Mouse (Mus musculus) frontal cortex, postnatal 25 days (tissue): ENCODE measurements at regions not wholly inside any gene's neighbourhood (a gene's known extent, or its start where the extent isn't known, plus 50 kb on each side); places are given as distances from the start of the nearest gene placed in this dataset.
"Not testable (repeated sequence)": the region's sequence is repeated elsewhere in the genome, so short reads cannot be mapped to it uniquely, and the experiment has no call there.

Experiments
- DNase-seq, 2 experiments: peaks; one replicate each; pipeline ENCODE4 v3.0.0; 2022; ENCODE audit warnings: low spot score in 2 of 2

DNA sequence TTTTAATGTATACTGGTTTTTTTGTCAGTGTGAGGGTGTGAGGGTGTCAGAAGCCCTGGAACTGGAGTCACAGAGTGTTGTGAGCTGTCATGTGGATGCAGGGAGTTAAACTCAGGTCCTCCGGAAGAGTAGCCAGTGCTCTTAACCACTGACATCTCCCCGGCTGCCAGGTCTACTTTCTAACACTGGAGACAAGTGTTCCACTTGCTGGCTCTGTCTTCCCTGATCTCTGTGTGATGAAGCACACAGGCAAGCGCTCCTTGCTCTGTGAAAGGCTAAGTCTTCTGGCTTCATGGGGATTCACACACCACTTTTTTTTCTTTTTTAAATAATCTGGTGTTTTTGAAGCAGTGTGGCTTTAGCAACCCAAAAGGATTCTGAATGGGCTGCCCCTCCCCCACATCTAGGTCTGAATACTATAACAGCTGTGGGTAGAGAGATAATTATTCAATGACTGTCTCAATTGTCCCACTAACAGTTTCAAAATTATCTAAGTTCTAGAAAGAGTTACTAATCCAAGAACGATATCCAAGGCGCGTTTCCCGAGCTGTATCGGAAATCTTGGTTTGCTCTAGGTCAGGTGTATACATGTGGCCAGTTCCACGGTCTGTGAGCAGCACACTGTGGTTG lies 208.4 kb upstream of the Smim15 start:
- DNase-seq: no peak

DNA sequence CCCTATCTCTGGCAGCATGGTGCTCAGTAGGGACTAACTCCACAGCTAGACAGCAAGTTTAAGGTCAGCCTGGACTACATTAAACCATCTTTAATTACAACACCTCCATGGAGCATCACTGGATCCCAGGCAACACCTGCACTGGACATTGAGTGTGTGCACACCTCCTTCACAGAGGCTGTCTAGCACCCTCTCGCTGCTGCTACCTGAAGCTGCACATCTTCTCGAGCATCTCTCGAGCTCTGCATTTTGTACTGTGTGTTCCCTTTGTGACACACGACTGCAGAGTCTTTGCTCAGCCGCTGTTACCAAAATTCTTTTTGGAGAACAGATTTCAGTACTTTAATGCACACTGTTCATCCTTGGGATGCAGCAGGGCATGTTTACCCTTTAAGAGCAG lies 212.2 kb upstream of the Smim15 start:
- no peak for DNase-seq

DNA sequence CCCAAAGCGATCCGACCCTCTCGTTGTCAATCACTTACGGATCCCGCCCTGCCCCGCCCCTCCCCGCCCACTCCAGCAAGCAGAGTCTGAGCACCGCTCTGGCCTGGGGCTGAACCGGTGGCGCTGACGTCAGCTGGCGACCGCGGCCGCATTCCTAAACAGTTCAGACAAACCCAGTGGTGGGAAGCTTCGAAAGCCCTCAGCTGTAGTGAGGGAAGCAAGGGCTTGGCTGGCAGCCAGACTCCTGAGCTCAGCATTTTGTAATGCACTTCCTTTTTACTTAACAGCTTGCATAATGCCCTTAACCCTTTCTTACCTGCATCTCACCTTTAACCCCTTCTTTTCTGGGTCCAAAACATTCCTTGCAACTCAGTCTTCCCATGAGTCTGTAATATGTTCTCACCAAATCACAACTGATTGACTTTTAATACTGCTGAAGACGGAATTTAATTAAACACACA lies 213.0 kb upstream of the Smim15 start:
- peak; percentile 79 to 82 for DNase-seq

DNA sequence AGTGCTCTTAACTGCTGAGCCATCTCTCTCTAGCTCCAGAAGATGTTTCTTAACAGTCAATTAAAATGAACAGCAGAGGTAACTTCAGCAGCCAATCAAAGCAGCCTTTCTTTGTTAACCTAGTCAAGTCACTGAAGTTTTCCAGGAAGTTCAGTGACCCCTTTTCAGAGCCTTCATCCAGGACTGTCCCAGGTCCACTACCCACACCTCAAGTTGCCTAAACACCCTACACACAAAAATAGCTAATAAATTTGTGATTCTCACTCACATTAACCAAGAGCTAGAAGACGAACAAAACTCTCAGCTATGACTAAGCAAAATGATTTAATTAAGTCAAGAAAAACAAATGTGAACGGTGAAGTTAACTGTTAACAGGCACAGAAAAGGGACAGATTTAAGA lies 214.0 kb upstream of the Smim15 start:
- DNase-seq: no peak

DNA sequence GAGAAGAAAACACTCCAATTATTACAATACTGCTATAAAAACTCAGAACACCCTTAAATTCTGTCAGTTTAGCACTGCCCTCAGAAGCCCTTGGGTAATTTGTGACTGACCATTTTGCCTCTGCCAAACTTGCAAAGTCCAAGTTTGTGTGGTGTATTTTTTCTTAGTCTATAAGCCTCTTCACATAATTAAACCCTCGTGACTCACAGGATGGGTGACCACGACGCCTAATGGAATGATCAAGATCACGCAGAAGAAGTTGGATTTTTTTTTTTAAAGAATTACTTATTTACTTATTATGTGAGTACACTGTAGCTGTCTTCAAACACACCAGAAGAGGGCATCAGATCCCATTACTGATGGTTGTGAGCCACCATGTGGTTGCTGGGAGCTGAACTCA lies 214.4 kb upstream of the Smim15 start:
- DNase-seq: no peak

DNA sequence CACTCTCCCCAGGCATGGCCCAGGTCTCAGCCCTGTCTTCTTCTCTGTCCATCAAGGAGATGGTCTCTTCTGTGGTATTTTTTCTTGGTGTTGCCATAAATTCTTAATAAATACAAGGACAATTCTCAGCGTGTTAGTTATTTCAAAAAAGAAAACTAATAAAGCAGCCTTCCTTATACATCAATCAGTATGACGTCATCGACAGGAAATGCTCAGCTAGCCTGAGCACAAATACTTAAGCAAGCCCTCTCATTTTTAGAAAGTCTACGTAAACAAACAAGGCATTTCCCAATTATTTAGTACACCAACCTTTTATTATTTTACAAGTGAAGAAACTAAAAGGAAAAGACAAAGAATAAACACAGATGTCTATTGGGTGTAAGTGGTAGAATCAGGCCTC lies 218.6 kb upstream of the Smim15 start:
- no peak for DNase-seq

DNA sequence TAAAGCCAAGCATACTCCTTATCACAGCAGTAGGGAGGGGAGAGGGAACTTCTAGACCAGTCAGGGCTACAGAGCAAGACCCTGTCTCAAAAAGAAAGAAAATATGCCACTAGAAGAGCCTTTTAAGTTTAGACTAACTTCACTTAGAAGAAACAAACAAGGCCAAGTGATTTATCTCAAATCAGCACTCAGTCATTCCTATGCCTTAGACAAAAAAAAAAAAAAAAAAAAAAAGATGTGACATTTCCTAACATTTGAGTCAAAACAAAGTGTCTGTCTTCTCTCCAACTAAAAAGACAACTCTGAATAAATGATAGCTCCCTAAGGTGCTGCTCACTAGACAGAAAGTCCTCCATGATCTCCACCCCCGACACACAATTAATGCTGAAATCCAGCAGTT lies 220.9 kb upstream of the Smim15 start:
- no peak for DNase-seq

DNA sequence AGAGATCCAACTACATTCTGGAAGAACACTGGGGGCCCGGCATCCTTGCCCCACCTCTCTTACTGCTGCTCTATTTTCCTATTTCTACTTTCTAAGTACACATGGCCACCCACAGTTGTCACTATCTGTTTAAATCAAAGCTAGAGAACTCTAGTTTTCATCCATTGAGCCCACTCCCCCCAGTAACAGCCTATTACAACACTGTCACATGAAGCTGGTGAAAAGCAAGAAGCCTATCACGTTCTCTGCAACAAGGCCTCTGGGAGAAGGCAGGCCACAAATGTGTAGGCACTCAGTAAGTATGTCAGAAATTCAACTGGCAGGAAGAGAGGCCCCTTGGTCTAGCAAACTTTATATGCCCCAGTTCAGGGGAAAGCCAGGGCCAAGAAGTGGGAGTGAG lies 222.0 kb upstream of the Smim15 start:
- DNase-seq: no peak

DNA sequence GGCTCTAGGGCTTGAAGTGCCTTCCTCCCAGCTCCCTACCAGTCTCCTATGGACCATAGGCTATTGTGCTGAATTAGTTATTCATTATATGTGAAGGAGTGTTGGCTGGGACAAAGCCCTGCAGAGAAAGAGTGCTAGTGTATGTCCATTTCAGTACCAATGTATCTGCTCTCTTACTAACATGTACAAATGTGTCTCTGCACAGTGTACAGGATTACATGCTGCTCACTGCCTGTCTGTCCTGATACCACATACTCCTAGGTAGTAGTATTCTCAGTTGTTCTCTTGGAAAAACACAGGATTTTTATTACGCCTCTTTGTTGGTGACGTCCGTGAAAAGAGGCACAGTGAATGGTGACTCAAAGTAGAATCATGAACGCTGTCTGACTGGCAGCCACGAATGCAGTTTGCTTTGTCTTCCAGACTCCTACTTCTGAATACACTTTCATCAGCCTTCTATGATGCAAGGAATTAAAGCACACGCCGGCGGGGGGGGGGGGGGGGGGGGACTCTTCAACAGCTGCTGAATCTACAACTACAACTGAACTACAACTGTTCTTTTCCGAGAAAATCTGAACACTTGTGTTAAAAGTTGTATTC lies 230.6 kb upstream of the Smim15 start:
- DNase-seq: no peak

DNA sequence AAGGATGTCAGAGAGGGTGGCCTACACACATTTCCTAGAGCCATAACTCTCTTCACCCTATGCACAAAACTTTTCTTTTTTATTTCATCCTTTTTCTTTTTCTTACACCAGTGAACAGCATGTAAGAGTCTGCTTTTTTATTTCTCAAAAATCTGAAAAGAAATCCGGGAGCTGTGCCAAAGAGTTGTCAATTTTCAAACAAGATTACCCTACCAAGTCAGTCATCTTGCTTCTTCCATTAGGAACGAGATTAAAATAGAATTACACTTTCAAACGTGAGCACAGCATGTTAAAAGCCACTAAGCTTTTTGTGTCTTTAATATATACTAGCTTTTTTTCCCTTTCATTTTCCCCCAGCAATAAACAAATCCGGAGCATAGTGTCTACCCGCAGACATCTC lies 232.2 kb upstream of the Smim15 start:
- no peak for DNase-seq

DNA sequence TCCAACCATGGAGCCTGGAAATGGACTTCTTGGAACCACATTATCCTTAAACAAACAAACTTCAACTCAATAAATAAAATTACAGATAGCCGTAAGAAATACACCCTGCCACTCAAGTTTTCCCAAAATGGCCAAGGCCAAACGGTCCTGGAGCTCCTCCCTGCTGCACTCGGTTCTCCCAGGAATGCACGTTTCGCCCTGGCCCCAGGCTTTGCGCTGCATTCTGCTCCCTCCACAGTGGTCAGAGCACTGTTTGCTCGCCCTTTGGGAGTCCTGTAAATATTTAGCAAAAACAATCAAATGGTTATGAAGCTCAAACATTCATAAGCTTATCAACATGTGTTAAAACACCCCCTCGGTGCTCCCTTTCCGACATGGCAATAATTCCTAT lies 233.4 kb upstream of the Smim15 start:
- DNase-seq: no peak

DNA sequence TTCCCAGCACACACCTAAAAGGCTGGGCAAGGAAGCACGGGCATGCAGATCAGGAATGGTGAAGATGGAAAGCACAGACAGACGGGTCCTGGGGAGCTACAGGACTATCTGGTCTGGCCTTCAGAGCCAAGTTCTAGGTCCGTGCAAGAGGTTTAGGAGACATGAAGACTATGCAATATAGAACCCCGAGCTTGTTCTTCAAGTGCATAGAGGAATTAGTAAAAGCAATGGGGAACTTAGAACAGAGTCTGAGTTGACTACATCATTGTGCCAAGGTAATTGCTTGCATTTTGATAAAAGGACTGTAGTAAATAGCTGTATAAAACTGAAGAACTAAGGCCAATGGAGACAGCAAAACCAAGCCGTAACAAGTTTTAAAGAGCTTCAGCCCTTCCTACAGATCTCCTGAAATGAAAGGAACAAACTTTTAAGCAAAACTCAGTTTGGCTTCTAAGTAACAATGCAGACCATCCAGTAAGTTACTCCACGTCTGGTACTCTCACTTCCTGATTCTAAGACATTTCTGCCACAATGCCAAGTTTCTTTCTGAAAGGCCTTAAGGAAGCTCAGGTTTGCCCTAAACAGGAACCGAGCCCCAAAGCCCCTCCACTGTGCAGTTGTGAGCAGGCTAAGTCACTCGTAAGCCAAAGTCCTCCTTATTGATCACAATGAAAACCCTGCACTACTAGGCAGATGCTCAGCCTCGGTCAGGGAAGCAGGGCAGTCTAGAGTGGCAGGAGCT lies 234.0 kb upstream of the Smim15 start:
- DNase-seq: no peak

DNA sequence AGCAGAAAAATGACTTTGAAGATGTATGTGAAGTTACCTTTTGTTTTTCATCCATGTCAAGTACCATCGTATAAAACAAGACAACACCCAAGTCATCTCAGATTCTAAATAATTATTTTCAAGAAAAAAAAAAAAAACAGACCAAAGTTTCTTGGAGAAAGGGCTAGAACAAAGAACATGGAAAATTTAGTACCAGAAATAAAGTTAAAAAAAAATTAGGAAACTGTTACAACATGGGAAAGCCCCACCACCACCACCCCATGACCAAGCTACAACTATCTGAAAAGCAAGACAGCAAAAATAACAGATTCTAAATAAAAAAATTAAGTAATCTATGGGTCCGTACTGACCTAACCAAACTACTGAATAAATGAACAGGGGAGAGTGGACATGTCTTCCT lies 235.3 kb upstream of the Smim15 start:
- no peak for DNase-seq

DNA sequence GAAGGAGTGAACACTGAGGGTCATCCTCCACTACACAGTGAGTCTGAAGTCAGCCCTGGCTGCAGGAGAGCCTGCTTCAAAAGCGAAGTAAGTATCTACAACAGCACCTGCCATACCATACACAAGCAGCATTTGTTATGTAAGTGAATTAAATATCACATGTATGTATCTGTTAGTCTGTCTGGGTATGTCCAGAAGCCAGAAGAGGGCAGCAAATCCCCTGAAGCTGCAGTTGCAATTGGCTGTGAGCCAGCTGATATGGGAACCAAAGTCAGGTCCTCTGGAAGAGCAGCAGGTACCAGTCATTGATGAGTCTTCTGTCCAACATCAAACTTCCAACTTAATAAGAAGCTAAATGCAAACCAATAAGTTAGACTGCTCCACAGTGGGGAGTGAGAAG lies 239.8 kb upstream of the Smim15 start:
- DNase-seq: no peak

DNA sequence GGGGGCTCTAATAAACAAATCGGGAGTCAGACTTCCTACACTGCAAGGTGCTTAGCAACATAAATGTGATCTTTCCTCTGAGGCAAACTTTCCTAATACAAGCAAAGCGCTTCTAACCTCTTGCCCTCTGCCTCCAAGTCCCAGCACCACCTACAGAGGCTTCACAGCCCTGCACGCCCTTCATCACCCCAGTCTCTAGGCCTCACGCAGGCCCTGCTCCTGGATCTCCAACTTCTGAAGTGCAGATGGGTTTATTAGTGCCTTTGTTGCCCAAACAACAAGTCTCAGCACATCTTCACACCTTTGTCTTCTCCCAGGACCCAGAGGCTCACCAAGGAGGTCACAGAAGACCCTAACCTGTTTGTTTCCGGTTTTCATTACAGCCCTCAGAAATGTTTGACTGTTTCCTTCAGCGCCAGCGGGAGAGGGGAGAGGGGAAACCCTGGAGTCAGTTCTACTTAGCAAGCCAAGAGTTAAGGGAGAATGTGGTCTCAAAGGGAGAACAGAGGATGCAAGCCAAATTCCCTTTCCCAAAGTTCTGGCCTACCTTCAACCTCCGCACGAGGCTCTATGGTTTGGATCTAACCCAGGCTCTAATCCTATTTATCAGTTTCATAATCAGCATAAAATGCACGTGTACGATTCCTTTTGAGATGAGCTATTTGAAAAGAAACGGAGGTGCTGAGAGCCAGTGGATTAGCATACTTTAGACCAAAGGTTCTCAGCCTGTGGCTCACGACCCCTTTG lies 244.9 kb upstream of the Smim15 start:
- no peak for DNase-seq

DNA sequence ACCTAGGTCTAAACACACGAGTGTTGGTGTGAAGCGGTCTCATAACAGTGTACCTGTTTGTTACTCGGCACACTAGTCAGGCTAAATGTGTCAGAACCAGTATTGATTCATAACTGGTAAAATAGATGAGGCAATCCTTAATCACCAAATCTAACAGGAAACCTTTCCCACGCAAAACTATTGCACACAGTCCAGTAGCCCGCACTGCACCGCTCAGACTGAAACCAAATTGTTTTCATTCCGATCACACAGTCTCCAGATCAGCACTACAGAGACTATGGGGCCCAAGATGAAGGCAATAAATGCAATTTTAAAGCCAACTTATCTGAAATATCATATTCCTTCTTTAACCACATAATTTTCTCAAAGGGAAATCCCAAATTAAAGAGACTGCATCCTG lies 246.1 kb upstream of the Smim15 start:
- DNase-seq: no peak

DNA sequence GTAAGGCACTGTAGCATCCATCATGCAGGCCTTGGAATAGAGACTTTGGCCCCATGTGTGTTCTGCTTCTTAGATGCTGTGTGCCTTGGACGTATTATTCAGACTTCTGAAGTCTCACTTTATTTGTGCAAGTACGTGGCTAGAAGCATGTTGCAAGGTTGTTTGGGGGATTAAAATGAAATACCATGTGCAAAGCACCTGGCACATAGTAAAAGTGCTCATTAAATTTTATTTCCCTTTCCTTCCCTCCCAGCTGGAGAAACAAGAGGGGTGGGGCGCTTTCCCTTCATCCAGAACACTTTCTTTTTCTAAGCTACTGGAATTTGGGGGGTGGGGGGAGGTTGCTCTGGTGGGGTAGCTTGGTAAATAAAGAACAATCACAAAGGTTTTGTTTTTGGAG lies 248.7 kb upstream of the Smim15 start:
- no peak for DNase-seq

DNA sequence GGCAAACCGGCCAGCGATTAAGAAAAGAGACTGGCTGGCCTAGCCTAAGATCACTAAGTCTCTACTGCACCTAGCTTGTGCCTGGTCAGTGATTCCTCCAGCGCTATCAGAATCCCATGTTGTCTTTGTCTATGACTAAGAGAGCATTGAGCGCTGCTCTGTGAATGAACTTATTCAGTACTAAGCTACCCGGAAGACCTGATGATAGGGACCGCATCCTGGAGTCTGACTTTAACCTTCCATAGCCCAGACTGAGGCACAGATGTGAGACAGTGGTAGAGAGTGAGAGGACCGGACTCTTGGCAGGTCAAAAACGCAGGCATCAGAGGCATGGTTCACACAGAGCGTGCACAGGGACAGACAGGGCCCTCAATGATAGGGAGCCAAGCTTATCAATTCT lies 252.5 kb upstream of the Smim15 start:
- no peak for DNase-seq

DNA sequence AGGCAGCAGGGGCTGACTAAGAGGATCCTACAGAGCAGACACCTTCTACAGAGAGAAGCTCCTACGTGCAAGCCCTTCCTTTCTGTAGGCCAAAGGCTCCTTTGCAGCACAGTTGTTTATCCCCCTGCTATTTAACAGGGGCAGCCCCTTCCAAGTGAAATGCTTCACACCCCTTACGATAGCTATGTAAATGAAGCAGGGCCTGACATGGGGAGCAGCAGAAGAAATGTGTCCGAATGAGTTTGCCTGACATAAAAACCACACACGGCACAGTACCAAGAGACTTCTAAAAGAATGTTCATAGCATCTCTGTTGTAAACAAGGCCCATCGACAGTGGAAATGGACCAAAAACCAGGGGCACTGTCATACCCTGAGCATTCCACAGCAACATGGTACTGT lies 259.3 kb upstream of the Smim15 start:
- DNase-seq: no peak

DNA sequence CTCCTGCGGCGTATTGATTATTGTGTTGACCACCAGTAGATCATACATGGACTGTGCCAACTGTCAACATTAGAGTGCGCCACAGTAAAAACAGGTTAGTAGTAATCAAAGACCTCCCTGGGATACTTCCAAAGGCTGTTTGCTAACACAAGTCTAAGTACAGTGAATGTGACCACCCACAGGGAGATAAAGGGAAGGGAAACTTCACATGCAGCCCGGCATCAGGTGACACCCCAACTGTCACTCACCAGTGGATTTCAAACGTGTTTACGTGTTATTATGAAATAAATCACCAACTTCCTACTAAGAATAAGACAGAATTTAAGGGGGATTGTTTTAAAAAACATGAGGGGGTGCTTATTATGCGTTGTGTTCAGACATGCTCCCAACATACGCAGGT lies 262.5 kb upstream of the Smim15 start:
- no peak for DNase-seq

DNA sequence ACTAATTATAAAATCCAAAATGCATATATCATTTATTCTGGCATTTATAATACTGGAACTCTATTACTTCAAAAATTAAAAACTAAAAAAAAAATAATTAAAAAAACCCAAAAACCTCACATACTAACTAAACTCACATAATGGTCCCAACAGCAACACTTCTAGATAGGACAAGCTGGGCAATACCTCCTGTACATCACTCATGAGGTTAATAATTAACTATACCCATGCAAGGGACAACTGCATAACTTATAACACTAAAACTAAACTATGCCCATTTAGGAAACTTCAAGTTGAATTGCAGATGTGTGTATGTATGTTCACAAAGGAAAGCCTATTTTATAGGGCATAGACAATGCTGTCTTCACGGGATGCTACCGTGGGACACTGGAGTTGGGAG lies 263.0 kb upstream of the Smim15 start:
- DNase-seq: no peak

DNA sequence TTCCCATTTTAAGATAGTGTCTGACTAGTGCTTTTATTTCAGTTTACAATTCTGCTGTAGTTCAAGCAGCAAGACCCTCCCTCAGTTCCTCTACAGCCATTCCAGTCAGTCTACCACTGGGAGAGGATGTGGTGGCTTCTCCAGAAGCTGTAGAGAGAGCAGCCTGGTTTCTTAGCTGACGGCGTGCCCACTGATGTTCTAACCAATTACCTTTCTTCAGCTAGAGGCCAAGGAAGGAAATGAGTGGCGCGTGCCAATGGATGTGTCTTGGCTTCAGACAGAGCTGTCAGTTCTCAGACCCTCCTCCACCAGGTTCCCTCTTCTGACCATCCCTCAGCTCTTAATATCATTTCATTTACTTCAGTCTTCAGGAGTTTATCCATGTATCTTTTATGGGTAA lies 264.7 kb upstream of the Smim15 start:
- DNase-seq: no peak

DNA sequence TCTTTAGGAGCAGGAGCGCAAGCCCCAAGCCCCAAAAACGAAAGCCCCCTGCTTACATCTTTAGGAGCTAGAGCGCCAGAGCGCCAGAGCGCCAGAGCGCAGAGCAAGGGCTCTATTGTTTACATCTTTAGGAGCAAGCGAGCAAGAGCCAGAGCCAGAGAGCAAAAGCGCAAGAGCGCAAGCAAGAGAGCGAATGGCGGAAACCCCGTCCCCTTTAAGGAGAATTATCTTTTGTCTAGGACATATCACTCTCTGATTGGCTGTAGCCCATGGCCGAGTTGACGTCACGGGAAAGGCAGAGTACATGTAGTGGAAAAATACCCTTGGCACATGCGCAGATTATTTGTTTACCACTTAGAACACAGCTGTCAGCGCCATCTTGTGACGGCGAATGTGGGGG lies 269.7 kb upstream of the Smim15 start:
- not testable (repeated sequence) for DNase-seq
